Mouse (Mus musculus) MEL (cell line): ENCODE measurements at regions not wholly inside any gene's neighbourhood (a gene's known extent, or its start where the extent isn't known, plus 50 kb on each side); places are given as distances from the start of the nearest gene placed in this dataset.

Source experiments
- DNase-seq: peaks from one replicate; pipeline ENCODE4 v3.0.0; 2011; ENCODE audit warnings: low read depth, low spot score
- H3K27ac ChIP-seq: 2 replicates; pipeline ENCODE4 v1.5.1; 2012; ENCODE audit warnings: low read depth, mild to moderate bottlenecking, control low read depth, low read length, moderate library complexity; ENCODE audit not compliant: control insufficient read depth
- H3K27me3 ChIP-seq, 2 experiments: fragments of 150-350 bp in 1 of 2; sonication (generic) in 1 of 2; 2 replicates each; pipeline ENCODE4 v1.6.1; 2012; ENCODE audit warnings: low read length in 2 of 2, mild to moderate bottlenecking in 2 of 2, improper control_type of control experiment in 1 of 2, moderate library complexity in 1 of 2; ENCODE audit not compliant: insufficient read depth in 2 of 2, control insufficient read depth in 1 of 2
- H3K36me3 ChIP-seq, 2 experiments: 2 replicates each; pipeline ENCODE4 v1.6.1; 2012 to 2014; ENCODE audit warnings: low read length in 2 of 2, improper control_type of control experiment in 1 of 2, inconsistent platforms in 1 of 2, mild to moderate bottlenecking in 1 of 2; ENCODE audit not compliant: insufficient read depth in 2 of 2, control insufficient read depth in 1 of 2
- H3K4me1 ChIP-seq, 2 experiments: fragments of 150-350 bp in 1 of 2; sonication (generic) in 1 of 2; 2 replicates each; pipeline ENCODE4 v1.6.1; 2012; ENCODE audit warnings: low read length in 2 of 2, improper control_type of control experiment in 1 of 2, mild to moderate bottlenecking in 1 of 2; ENCODE audit not compliant: insufficient read depth in 2 of 2, control insufficient read depth in 1 of 2
- H3K4me3 ChIP-seq, 2 experiments: fragments of 150-350 bp in 1 of 2; sonication (generic) in 1 of 2; 2 replicates each; pipeline ENCODE4 v1.5.1; 2012; ENCODE audit warnings: low read depth in 2 of 2, low read length in 2 of 2, mild to moderate bottlenecking in 2 of 2, moderate library complexity in 2 of 2, control low read depth in 1 of 2, improper control_type of control experiment in 1 of 2; ENCODE audit not compliant: control insufficient read depth in 1 of 2, insufficient read depth in 1 of 2
- H3K79me2 ChIP-seq: 2 replicates; pipeline ENCODE4 v1.6.1; 2012; ENCODE audit warnings: mild to moderate bottlenecking, low read length, moderate library complexity; ENCODE audit not compliant: control insufficient read depth, poor library complexity, insufficient read depth
- H3K9ac ChIP-seq: 2 replicates; pipeline ENCODE4 v1.6.1; 2012; ENCODE audit warnings: low read depth, mild to moderate bottlenecking, control low read depth, low read length, moderate library complexity; ENCODE audit not compliant: control insufficient read depth, poor library complexity, severe bottlenecking
- H3K9me3 ChIP-seq: fragments of 150-350 bp; sonication (generic); replicated peaks from 2 replicates; pipeline ENCODE4 v1.6.1; 2012; ENCODE audit warnings: mild to moderate bottlenecking, low read length, improper control_type of control experiment, moderate library complexity; ENCODE audit not compliant: insufficient read depth
- CHD1 ChIP-seq: IDR thresholded peaks from 2 replicates; pipeline ENCODE4 v1.6.1; 2012; ENCODE audit warnings: low read depth, mild to moderate bottlenecking, inconsistent platforms, low read length, improper control_type of control experiment
- CHD2 ChIP-seq: IDR thresholded peaks from 2 replicates; pipeline ENCODE4 v1.6.1; 2011; ENCODE audit warnings: low read length, improper control_type of control experiment
- CTCF ChIP-seq, 3 experiments: IDR thresholded peaks in 2 of 3; conservative IDR thresholded peaks in 1 of 3; 2 replicates each; pipeline ENCODE4 v1.5.1; 2011 to 2012; ENCODE audit warnings: low read length in 3 of 3, low read depth in 2 of 3, mild to moderate bottlenecking in 2 of 3, improper control_type of control experiment in 1 of 3, inconsistent platforms in 1 of 3, mixed read lengths in 1 of 3, moderate library complexity in 1 of 3; ENCODE audit not compliant: control insufficient read depth in 1 of 3, insufficient read depth in 1 of 3, poor library complexity in 1 of 3, severe bottlenecking in 1 of 3
- E2F4 ChIP-seq: IDR thresholded peaks from 2 replicates; pipeline ENCODE4 v1.6.1; 2011; ENCODE audit warnings: low read depth, low read length, improper control_type of control experiment, borderline replicate concordance
- ELF1 ChIP-seq: IDR thresholded peaks from 2 replicates; pipeline ENCODE4 v1.6.1; 2014; ENCODE audit warnings: low read depth, mild to moderate bottlenecking, inconsistent platforms, low read length, improper control_type of control experiment, moderate library complexity
- ETS1 ChIP-seq: IDR thresholded peaks from 2 replicates; pipeline ENCODE4 v1.6.1; 2012; ENCODE audit warnings: low read depth, mild to moderate bottlenecking, inconsistent platforms, low read length, improper control_type of control experiment, moderate library complexity
- HCFC1 ChIP-seq: IDR thresholded peaks from 2 replicates; pipeline ENCODE4 v1.6.1; 2012; ENCODE audit warnings: low read depth, mild to moderate bottlenecking, inconsistent platforms, low read length, improper control_type of control experiment, moderate library complexity
- JUND ChIP-seq: IDR thresholded peaks from 2 replicates; pipeline ENCODE4 v1.6.1; 2011; ENCODE audit warnings: low read depth, mild to moderate bottlenecking, improper control_type of control experiment, low read length
- MAX ChIP-seq: IDR thresholded peaks from 2 replicates; pipeline ENCODE4 v1.6.1; 2011; ENCODE audit warnings: low read length, improper control_type of control experiment
- MEF2A ChIP-seq: IDR thresholded peaks from 2 replicates; pipeline ENCODE4 v1.6.1; 2014; ENCODE audit warnings: low read depth, mild to moderate bottlenecking, inconsistent platforms, low read length, improper control_type of control experiment; ENCODE audit not compliant: poor library complexity, insufficient replicate concordance, severe bottlenecking; ENCODE audit errors: extremely low read depth
- MXI1 ChIP-seq: IDR thresholded peaks from 2 replicates; pipeline ENCODE4 v1.6.1; 2011; ENCODE audit warnings: mild to moderate bottlenecking, low read depth, low read length, improper control_type of control experiment
- MYB ChIP-seq: IDR thresholded peaks from 2 replicates; pipeline ENCODE4 v1.6.1; 2011; ENCODE audit warnings: mild to moderate bottlenecking, low read depth, low read length, improper control_type of control experiment
- NELFE ChIP-seq: IDR thresholded peaks from 2 replicates; pipeline ENCODE4 v1.6.1; 2011; ENCODE audit warnings: low read depth, low read length, improper control_type of control experiment
- NRF1 ChIP-seq: IDR thresholded peaks from 2 replicates; pipeline ENCODE4 v1.6.1; 2014; ENCODE audit warnings: low read depth, mild to moderate bottlenecking, inconsistent platforms, low read length, improper control_type of control experiment, moderate library complexity; ENCODE audit not compliant: poor library complexity, insufficient read depth, severe bottlenecking
- POLR2A ChIP-seq, 2 experiments: IDR thresholded peaks; 2 replicates each; pipeline ENCODE4 v1.6.1; 2011 to 2012; ENCODE audit warnings: low read length in 2 of 2, mild to moderate bottlenecking in 2 of 2, control low read depth in 1 of 2, improper control_type of control experiment in 1 of 2, low read depth in 1 of 2, moderate library complexity in 1 of 2; ENCODE audit not compliant: control insufficient read depth in 1 of 2, insufficient read depth in 1 of 2, poor library complexity in 1 of 2
- TAL1 ChIP-seq: IDR thresholded peaks from 2 replicates; pipeline ENCODE4 v1.6.1; 2012; ENCODE audit warnings: mild to moderate bottlenecking, inconsistent platforms, low read length, moderate library complexity, mixed read lengths
- UBTF ChIP-seq: IDR thresholded peaks from 2 replicates; pipeline ENCODE4 v1.6.1; 2012; ENCODE audit warnings: low read depth, mild to moderate bottlenecking, inconsistent platforms, low read length, improper control_type of control experiment, moderate library complexity, borderline replicate concordance; ENCODE audit not compliant: insufficient read depth
- USF1 ChIP-seq: IDR thresholded peaks from 2 replicates; pipeline ENCODE4 v1.6.1; 2014; ENCODE audit warnings: low read depth, mild to moderate bottlenecking, inconsistent platforms, low read length, improper control_type of control experiment, moderate library complexity
- ZC3H11A ChIP-seq: IDR thresholded peaks from 2 replicates; pipeline ENCODE4 v1.6.1; 2012; ENCODE audit warnings: low read depth, mild to moderate bottlenecking, inconsistent platforms, low read length, improper control_type of control experiment
- ZMIZ1 ChIP-seq: IDR thresholded peaks from 2 replicates; pipeline ENCODE4 v1.6.1; 2012; ENCODE audit warnings: low read depth, mild to moderate bottlenecking, inconsistent platforms, low read length, improper control_type of control experiment, moderate library complexity

GRCm38 (mm10) chr5:106207706-106208105, 250.3 kb downstream of the Barhl2 start:
- H3K9me3 ChIP-seq: no peaks in the 10 kb centered on the region
- no peak for DNase-seq
- no peaks in the 10 kb centered on the region for H3K4me1 ChIP-seq
- H3K36me3 ChIP-seq: no peaks in the 10 kb centered on the region
- no peak overlapping the region for H3K9ac ChIP-seq
- H3K27me3 ChIP-seq: no peaks in the 10 kb centered on the region
- TF ChIP-seq E2F4 (no peak), ZMIZ1 (no peak), HCFC1 (no peak), MXI1 (no peak)
- no peak overlapping the region for H3K27ac ChIP-seq
- no peaks in the 10 kb centered on the region for H3K79me2 ChIP-seq
- H3K4me3 ChIP-seq: no peak overlapping the region

- Histone ChIP-seq H3K4me3 (no peak overlapping the region), H3K79me2 (no peaks in the 10 kb centered on the region), H3K36me3 (no peaks in the 10 kb centered on the region), H3K9me3 (no peaks in the 10 kb centered on the region), H3K9ac (no peak overlapping the region), H3K27me3 (no peaks in the 10 kb centered on the region), H3K4me1 (no peaks in the 10 kb centered on the region), H3K27ac (no peak overlapping the region)
- TF ChIP-seq POLR2A (IDR thresholded peaks at IDR 0.05; ENCODE audit: control insufficient read depth in 1 of 2, insufficient read depth in 1 of 2, low read depth in 1 of 2, low read length in 2 of 2, poor library complexity in 1 of 2): no peak
- TF ChIP-seq ELF1: no peak
- TF ChIP-seq CHD2: no peak
- no peak for TF ChIP-seq CTCF (IDR thresholded peaks at IDR 0.05 in 2 of 3, conservative IDR thresholded peaks at IDR 0.05 in 1 of 3; ENCODE audit: control insufficient read depth in 1 of 3, insufficient read depth in 1 of 3, low read depth in 2 of 3, low read length in 3 of 3, poor library complexity in 1 of 3, severe bottlenecking in 1 of 3)
- no peak for TF ChIP-seq MEF2A
- TF ChIP-seq TAL1: no peak
- TF ChIP-seq NELFE: no peak
- no peak for TF ChIP-seq JUND
- no peak for TF ChIP-seq ETS1
- no peak for TF ChIP-seq MAX
- no peak for TF ChIP-seq CHD1
- no peak for TF ChIP-seq MYB
- no peak for TF ChIP-seq NRF1
- no peak for TF ChIP-seq UBTF
- no peak for TF ChIP-seq ZC3H11A
- no peak for TF ChIP-seq USF1
- no peak for DNase-seq
Observed at GRCm38 (mm10) chr5:106205724-106206123, 252.2 kb downstream of the Barhl2 start.
